Comparison of ENCODE assay signal across 22 mouse cellular contexts in genomic region chr5:88829835-88830571, GRCm38 (mm10). TPM values are rescaled to one million over a fixed set of nuclear protein-coding genes. Genes with fewer than 3 reads are reported as not detected.
DNase-seq lines count a peak whose midpoint lies in the region; ATAC-seq and TF ChIP-seq lines count a peak whose summit lies in the region.
"Had no signal": no experiment of that assay in that cellular context is flagged by ENCODE, and none has a peak within 500 bp of the region (broad histone marks: within the 10 kb centered on the region; RNA-seq: fewer than 3 reads in every experiment).

No protein-coding gene starts in this region.

- no peak for TF ChIP-seq CTCF in forebrain, postnatal 0 days (IDR thresholded peaks at IDR 0.05; ENCODE audit: low read depth)

- no peak overlapping the region for H3K27ac ChIP-seq in embryonic facial prominence, embryonic 11.5 days (replicated peaks; ENCODE audit: low read depth, low read length)
- H3K27ac ChIP-seq in embryonic facial prominence, embryonic 10.5 days (replicated peaks) = no peak overlapping the region
- 0 out of 2 replicates have a peak overlapping the region, but pooled peaks have one; percentile 29 for H3K27ac ChIP-seq in forebrain, postnatal 0 days (ENCODE audit: low read depth, low read length)
- no peak overlapping the region for H3K27ac ChIP-seq in midbrain, embryonic 13.5 days
- no peak overlapping the region for H3K27ac ChIP-seq in kidney, embryonic 15.5 days
- H3K27ac ChIP-seq: heart, embryonic 13.5 days; hindbrain, embryonic 15.5 days; kidney, postnatal 0 days; limb, embryonic 15.5 days; liver, embryonic 15.5 days; neural tube, embryonic 13.5 days had no signal

- H3K9me3 ChIP-seq in embryonic facial prominence, embryonic 11.5 days (replicated peaks; ENCODE audit: control insufficient read depth, low read length) = no peaks in the 10 kb centered on the region
- H3K9me3 ChIP-seq in embryonic facial prominence, embryonic 10.5 days = no peaks in the 10 kb centered on the region
- H3K9me3 ChIP-seq in forebrain, postnatal 0 days (ENCODE audit: low read length) = no peaks in the 10 kb centered on the region
- H3K9me3 ChIP-seq in midbrain, embryonic 13.5 days = no peaks in the 10 kb centered on the region
- H3K9me3 ChIP-seq in kidney, embryonic 15.5 days (replicated peaks) = no peaks in the 10 kb centered on the region
- H3K9me3 ChIP-seq: heart, embryonic 13.5 days; hindbrain, embryonic 15.5 days; limb, embryonic 15.5 days; liver, embryonic 15.5 days; neural tube, embryonic 13.5 days had no signal

- no peaks in the 10 kb centered on the region for H3K36me3 ChIP-seq in embryonic facial prominence, embryonic 11.5 days (replicated peaks; ENCODE audit: control insufficient read depth, insufficient read depth, low read depth, low read length)
- H3K36me3 ChIP-seq in embryonic facial prominence, embryonic 10.5 days (replicated peaks) = no peaks in the 10 kb centered on the region
- no peaks in the 10 kb centered on the region for H3K36me3 ChIP-seq in forebrain, postnatal 0 days (ENCODE audit: insufficient read depth)
- H3K36me3 ChIP-seq in midbrain, embryonic 13.5 days = no peaks in the 10 kb centered on the region
- no peaks in the 10 kb centered on the region for H3K36me3 ChIP-seq in kidney, embryonic 15.5 days
- H3K36me3 ChIP-seq: heart, embryonic 13.5 days; hindbrain, embryonic 15.5 days; limb, embryonic 15.5 days; liver, embryonic 15.5 days; neural tube, embryonic 13.5 days had no signal

- WGBS in embryonic facial prominence, embryonic 11.5 days = 80% methylated on average over 8 of the region's 8 CpGs
- WGBS in embryonic facial prominence, embryonic 10.5 days = 78% methylated on average over 8 of the region's 8 CpGs
- WGBS in forebrain, postnatal 0 days = 38% methylated on average over 8 of the region's 8 CpGs
- 57% methylated on average over 8 of the region's 8 CpGs for WGBS in midbrain, embryonic 13.5 days
- 82% methylated on average over 8 of the region's 8 CpGs for WGBS in kidney, embryonic 15.5 days

- no peak overlapping the region for H3K4me2 ChIP-seq in embryonic facial prominence, embryonic 11.5 days (ENCODE audit: low read depth, low read length)
- H3K4me2 ChIP-seq in forebrain, postnatal 0 days (ENCODE audit: low read depth) = no peak overlapping the region
- H3K4me2 ChIP-seq in midbrain, embryonic 13.5 days (replicated peaks) = no peak overlapping the region
- no peak overlapping the region for H3K4me2 ChIP-seq in kidney, embryonic 15.5 days
- H3K4me2 ChIP-seq: heart, embryonic 13.5 days; hindbrain, embryonic 15.5 days; limb, embryonic 15.5 days; liver, embryonic 15.5 days; neural tube, embryonic 13.5 days had no signal

- H3K4me3 ChIP-seq in embryonic facial prominence, embryonic 11.5 days (ENCODE audit: low read depth, low read length) = no peak overlapping the region
- no peak overlapping the region for H3K4me3 ChIP-seq in embryonic facial prominence, embryonic 10.5 days
- no peak overlapping the region for H3K4me3 ChIP-seq in forebrain, postnatal 0 days (ENCODE audit: low read depth, low read length)
- no peak overlapping the region for H3K4me3 ChIP-seq in midbrain, embryonic 13.5 days (replicated peaks)
- H3K4me3 ChIP-seq in kidney, embryonic 15.5 days (replicated peaks) = no peak overlapping the region
- H3K4me3 ChIP-seq: heart, embryonic 13.5 days; hindbrain, embryonic 15.5 days; limb, embryonic 15.5 days; liver, embryonic 15.5 days; neural tube, embryonic 13.5 days had no signal

- no peaks in the 10 kb centered on the region for H3K27me3 ChIP-seq in embryonic facial prominence, embryonic 11.5 days (ENCODE audit: control insufficient read depth, insufficient read depth, low read length)
- H3K27me3 ChIP-seq in embryonic facial prominence, embryonic 10.5 days (replicated peaks; ENCODE audit: low read depth, poor library complexity, severe bottlenecking) = no peaks in the 10 kb centered on the region
- H3K27me3 ChIP-seq in forebrain, postnatal 0 days (ENCODE audit: insufficient read depth, low read length) = no peaks in the 10 kb centered on the region
- H3K27me3 ChIP-seq in midbrain, embryonic 13.5 days = no peaks in the 10 kb centered on the region
- no peaks in the 10 kb centered on the region for H3K27me3 ChIP-seq in kidney, embryonic 15.5 days
- H3K27me3 ChIP-seq: heart, embryonic 13.5 days; hindbrain, embryonic 15.5 days; limb, embryonic 15.5 days; liver, embryonic 15.5 days; neural tube, embryonic 13.5 days had no signal

- ATAC-seq in embryonic facial prominence, embryonic 11.5 days (replicated peaks; ENCODE audit: insufficient number of reproducible peaks, low FRiP score, low TSS enrichment, low read depth) = 0 out of 2 replicates have a peak, but pooled peaks have one; percentile 56
- peak; percentile 82 for ATAC-seq in forebrain, postnatal 0 days
- ATAC-seq in midbrain, embryonic 13.5 days = peak; percentile 77
- ATAC-seq in kidney, embryonic 15.5 days (replicated peaks; ENCODE audit: low FRiP score) = no peak
- ATAC-seq: lung, postnatal 0 days had no signal

- no peak overlapping the region for H3K9ac ChIP-seq in embryonic facial prominence, embryonic 11.5 days (replicated peaks; ENCODE audit: low read length)
- no peak overlapping the region for H3K9ac ChIP-seq in forebrain, postnatal 0 days
- no peak overlapping the region for H3K9ac ChIP-seq in midbrain, embryonic 13.5 days (replicated peaks)
- H3K9ac ChIP-seq in kidney, embryonic 15.5 days = no peak overlapping the region
- H3K9ac ChIP-seq: heart, embryonic 13.5 days; hindbrain, embryonic 15.5 days; limb, embryonic 15.5 days; liver, embryonic 15.5 days; neural tube, embryonic 13.5 days had no signal

- DNase-seq in embryonic facial prominence, embryonic 11.5 days (ENCODE audit: low spot score) = no peak
- DNase-seq in embryonic facial prominence, embryonic 10.5 days (ENCODE audit: low spot score) = no peak
- peak; percentile 40 for DNase-seq in brain, adult 2 months (ENCODE audit: low read depth, low spot score)
- no peak for DNase-seq in forebrain, postnatal 0 days
- no peak for DNase-seq in adrenal gland, postnatal 25 days
- no peak for DNase-seq in lung, postnatal 25 days (ENCODE audit: low spot score)
- DNase-seq: adrenal gland, adult 8-10 months; cerebellum, adult 11 months; cerebellum, postnatal 14 days; heart, adult 18-20 months; heart, postnatal 36 days; thymus, postnatal 36 days had no signal

- no peaks in the 10 kb centered on the region for H3K4me1 ChIP-seq in embryonic facial prominence, embryonic 11.5 days (ENCODE audit: control insufficient read depth, insufficient read depth, low read length)
- no peaks in the 10 kb centered on the region for H3K4me1 ChIP-seq in embryonic facial prominence, embryonic 10.5 days
- H3K4me1 ChIP-seq in forebrain, postnatal 0 days (ENCODE audit: insufficient read depth) = 0 out of 2 replicates have a peak, but pooled peaks cover 5% of the 10 kb centered on the region
- 0 out of 2 replicates have a peak, but pooled peaks cover 5% of the 10 kb centered on the region for H3K4me1 ChIP-seq in midbrain, embryonic 13.5 days (replicated peaks)
- H3K4me1 ChIP-seq in kidney, embryonic 15.5 days = no peaks in the 10 kb centered on the region
- H3K4me1 ChIP-seq: hindbrain, embryonic 15.5 days; limb, embryonic 15.5 days; liver, embryonic 15.5 days; neural tube, embryonic 13.5 days had no signal

RNA-seq across cellular contexts. Expression of gene Slc4a4, which starts 56.6 kb away (rescaled TPM):
- 1.5 and 1.6 TPM in 2 replicates for polyA plus RNA-seq in embryonic facial prominence, embryonic 11.5 days (2014; fragmentation: Nextera tagmentation; extraction: Ambion mirVana)
- 1.7 TPM in 2 replicates for polyA plus RNA-seq in embryonic facial prominence, embryonic 10.5 days (2016; fragmentation: Nextera tagmentation; extraction: Ambion mirVana)
- 24.5 and 34.7 TPM in 2 replicates for total RNA-seq in forebrain, postnatal 0 days (2014; rRNA removed)
- 3.7 and 11.8 TPM in 2 replicates for polyA plus RNA-seq in forebrain, postnatal 0 days (2015; fragmentation: Nextera tagmentation; extraction: Ambion mirVana)
- 1.5 and 1.9 TPM in 2 replicates for polyA plus RNA-seq in midbrain, embryonic 13.5 days (2015; fragmentation: Nextera tagmentation; extraction: Ambion mirVana)
- 30.5 and 46.1 TPM in 2 replicates for total RNA-seq in adrenal gland, postnatal 25 days (2021)
- polyA plus RNA-seq in kidney, embryonic 15.5 days (2015; fragmentation: Nextera tagmentation; extraction: Ambion mirVana) = 8.1 and 8.4 TPM in 2 replicates
- total RNA-seq: megakaryocyte progenitor cell, adult 5-6 weeks had no signal
